Mouse (Mus musculus): ENCODE results near the gene Pomp.

Pomp gene

DNA sequence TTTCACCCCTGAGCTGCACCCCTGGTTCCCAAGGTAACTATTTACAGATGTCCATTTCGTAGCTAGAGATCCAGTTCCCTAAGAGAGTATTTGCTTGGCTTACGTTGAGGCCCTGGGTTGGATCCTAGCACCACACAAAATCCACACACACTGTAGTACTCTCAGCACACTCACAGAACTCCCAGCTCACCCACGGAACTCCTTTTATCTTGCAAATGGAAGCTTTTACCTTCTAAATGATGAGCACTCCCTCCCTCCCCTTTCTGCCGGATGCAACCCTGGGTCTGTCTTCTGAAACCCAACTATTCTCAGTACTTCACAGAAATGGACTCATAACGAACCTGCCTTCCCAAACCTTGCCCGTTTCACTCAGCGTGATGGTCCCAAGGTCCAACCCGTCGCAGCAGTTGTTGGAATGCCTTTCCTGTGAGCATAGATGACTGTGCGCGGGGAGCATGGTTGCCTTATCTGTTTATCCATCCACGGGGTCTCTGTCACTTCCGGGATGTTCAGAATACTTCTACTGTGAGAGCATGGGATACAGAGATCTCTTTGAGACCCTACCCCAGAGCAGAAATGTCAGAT lies 36.1 kb upstream of the Pomp start:
- Histone ChIP-seq H3K4me1 (replicated peaks; ENCODE audit: low read depth, low read length) (peaks cover 56% of the 10 kb centered on the region), H3K9me3 (ENCODE audit: low read length) (0 out of 2 replicates have a peak, but pooled peaks cover 2% of the 10 kb centered on the region), H3K4me3 (replicated peaks; ENCODE audit: low read length) (peak overlapping the region; percentile 43; the same call in 1 of the 2 replicates), H3K27me3 (ENCODE audit: insufficient read depth, low read length) (peaks cover 22% of the 10 kb centered on the region), H3K36me3 (ENCODE audit: insufficient read depth, low read length) (no peaks in the 10 kb centered on the region)
- no peak for TF ChIP-seq POU5F1 (IDR thresholded peaks at IDR 0.05; ENCODE audit: borderline replicate concordance, low read length)
- no peak for TF ChIP-seq NANOG (IDR thresholded peaks at IDR 0.05; ENCODE audit: borderline replicate concordance, low read length)
- TF ChIP-seq CTCF (conservative IDR thresholded peaks at IDR 0.05; ENCODE audit: low read length) = no peak

DNA sequence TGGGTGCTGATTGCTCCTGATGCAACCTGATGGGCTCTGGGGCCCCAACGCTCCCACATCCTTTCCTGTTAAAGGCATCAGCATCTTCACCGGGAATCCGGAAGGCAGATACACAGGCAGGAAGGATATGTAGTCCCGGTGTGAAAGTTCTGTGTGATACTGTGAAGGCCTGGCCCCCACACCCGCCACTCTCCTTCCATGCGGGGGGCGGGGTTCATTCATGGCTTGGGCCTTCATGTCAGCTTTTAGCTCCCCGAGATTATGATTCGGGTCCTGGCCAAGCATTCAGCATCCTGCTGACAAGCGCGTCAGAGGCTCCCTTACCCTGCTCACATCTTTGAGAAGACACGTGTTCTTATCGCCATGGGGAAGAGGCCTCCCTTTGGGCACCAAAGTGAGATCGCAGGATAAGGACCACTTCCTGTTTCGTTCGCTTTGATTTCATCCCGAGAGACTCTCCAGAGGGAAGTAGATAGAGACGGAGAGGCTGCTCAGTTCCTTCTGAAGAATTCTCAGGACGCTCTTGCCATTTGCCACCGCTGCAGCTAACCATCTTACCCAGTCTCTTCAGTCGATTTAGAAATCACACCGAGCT lies 34.8 kb upstream of the Pomp start:
- H3K4me3 ChIP-seq (replicated peaks; ENCODE audit: low read length) = peak overlapping the region; percentile 61
- H3K4me1 ChIP-seq (replicated peaks; ENCODE audit: low read depth, low read length) = peaks cover 62% of the 10 kb centered on the region
- TF ChIP-seq POU5F1 (IDR thresholded peaks at IDR 0.05; ENCODE audit: borderline replicate concordance, low read length) = no peak
- TF ChIP-seq NANOG (IDR thresholded peaks at IDR 0.05; ENCODE audit: borderline replicate concordance, low read length) = no peak
- H3K27me3 ChIP-seq (ENCODE audit: insufficient read depth, low read length) = peaks cover 22% of the 10 kb centered on the region
- no peaks in the 10 kb centered on the region for H3K36me3 ChIP-seq (ENCODE audit: insufficient read depth, low read length)
- H3K9me3 ChIP-seq (ENCODE audit: low read length) = 0 out of 2 replicates have a peak, but pooled peaks cover 2% of the 10 kb centered on the region

DNA sequence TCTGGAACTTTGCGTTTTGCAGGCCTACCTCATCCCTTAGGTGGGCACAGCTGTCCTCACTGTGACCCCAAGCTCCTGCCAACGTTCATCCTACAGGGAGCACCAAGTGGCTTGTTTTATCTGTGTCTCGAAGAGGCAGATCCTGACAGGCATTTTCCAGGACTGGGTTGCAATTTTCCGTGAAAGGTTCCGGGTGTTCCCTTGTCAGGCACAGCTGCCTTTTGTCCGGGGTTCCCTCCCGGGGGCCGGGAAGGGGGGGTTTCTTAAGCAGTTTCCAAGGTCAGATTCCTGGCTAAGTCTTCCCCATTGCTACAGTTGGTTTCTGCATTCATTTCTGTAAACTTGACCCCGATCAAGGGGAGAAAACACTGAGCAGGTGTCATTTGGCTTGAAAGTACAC lies 34.2 kb upstream of the Pomp start:
- Histone ChIP-seq H3K9me3 (ENCODE audit: low read length) (0 out of 2 replicates have a peak, but pooled peaks cover 2% of the 10 kb centered on the region), H3K4me1 (replicated peaks; ENCODE audit: low read depth, low read length) (peaks cover 62% of the 10 kb centered on the region), H3K36me3 (ENCODE audit: insufficient read depth, low read length) (no peaks in the 10 kb centered on the region), H3K27me3 (ENCODE audit: insufficient read depth, low read length) (peaks cover 22% of the 10 kb centered on the region), H3K4me3 (replicated peaks; ENCODE audit: low read length) (peak overlapping the region; percentile 61)
- TF ChIP-seq CTCF (conservative IDR thresholded peaks at IDR 0.05; ENCODE audit: low read length) (no peak), NANOG (IDR thresholded peaks at IDR 0.05; ENCODE audit: borderline replicate concordance, low read length) (no peak), POU5F1 (IDR thresholded peaks at IDR 0.05; ENCODE audit: borderline replicate concordance, low read length) (no peak)

DNA sequence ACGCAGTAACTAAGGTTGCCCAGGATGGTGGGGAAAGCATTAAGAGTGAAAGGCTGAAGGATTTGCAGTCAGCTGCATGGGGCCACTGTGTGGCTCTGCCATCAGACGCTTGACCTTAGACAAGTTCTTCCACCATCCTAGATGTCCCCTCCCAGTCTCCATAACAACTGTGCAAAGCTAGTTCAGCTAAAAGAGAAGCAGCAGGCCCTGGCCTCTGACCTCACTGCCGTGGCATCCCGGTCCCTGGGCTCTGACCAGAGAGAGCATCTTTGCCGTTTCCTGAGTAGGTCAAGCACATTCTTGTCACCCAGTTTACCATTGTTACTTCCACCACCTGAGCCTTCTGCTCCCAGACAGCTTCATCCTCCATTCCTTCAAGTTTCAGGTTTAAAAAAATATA lies 33.7 kb upstream of the Pomp start:
- no peak for TF ChIP-seq NANOG (IDR thresholded peaks at IDR 0.05; ENCODE audit: borderline replicate concordance, low read length)
- no peak for TF ChIP-seq POU5F1 (IDR thresholded peaks at IDR 0.05; ENCODE audit: borderline replicate concordance, low read length)
- no peak for TF ChIP-seq CTCF (conservative IDR thresholded peaks at IDR 0.05; ENCODE audit: low read length)
- H3K27me3 ChIP-seq (ENCODE audit: insufficient read depth, low read length) = peaks cover 22% of the 10 kb centered on the region

GRCm38 (mm10) chr5:147828846-147829245 lies 31.4 kb upstream of the Pomp start:
- TF ChIP-seq CTCF (conservative IDR thresholded peaks at IDR 0.05; ENCODE audit: low read length) (no peak), POU5F1 (IDR thresholded peaks at IDR 0.05; ENCODE audit: borderline replicate concordance, low read length) (no peak), NANOG (IDR thresholded peaks at IDR 0.05; ENCODE audit: borderline replicate concordance, low read length) (no peak)
- Histone ChIP-seq H3K4me1 (replicated peaks; ENCODE audit: low read depth, low read length) (peaks cover 62% of the 10 kb centered on the region), H3K36me3 (ENCODE audit: insufficient read depth, low read length) (no peaks in the 10 kb centered on the region), H3K9me3 (ENCODE audit: low read length) (no peaks in the 10 kb centered on the region), H3K4me3 (replicated peaks; ENCODE audit: low read length) (no peak overlapping the region), H3K27me3 (ENCODE audit: insufficient read depth, low read length) (peaks cover 25% of the 10 kb centered on the region)

More for the DNA sequence above, 33.7 kb upstream of the Pomp start:
- 0 out of 2 replicates have a peak, but pooled peaks cover 2% of the 10 kb centered on the region for H3K9me3 ChIP-seq (ENCODE audit: low read length)
- peak overlapping the region; percentile 61; the same call in 1 of the 2 replicates for H3K4me3 ChIP-seq (replicated peaks; ENCODE audit: low read length)
- peaks cover 62% of the 10 kb centered on the region for H3K4me1 ChIP-seq (replicated peaks; ENCODE audit: low read depth, low read length)
- H3K36me3 ChIP-seq (ENCODE audit: insufficient read depth, low read length) = no peaks in the 10 kb centered on the region

DNA sequence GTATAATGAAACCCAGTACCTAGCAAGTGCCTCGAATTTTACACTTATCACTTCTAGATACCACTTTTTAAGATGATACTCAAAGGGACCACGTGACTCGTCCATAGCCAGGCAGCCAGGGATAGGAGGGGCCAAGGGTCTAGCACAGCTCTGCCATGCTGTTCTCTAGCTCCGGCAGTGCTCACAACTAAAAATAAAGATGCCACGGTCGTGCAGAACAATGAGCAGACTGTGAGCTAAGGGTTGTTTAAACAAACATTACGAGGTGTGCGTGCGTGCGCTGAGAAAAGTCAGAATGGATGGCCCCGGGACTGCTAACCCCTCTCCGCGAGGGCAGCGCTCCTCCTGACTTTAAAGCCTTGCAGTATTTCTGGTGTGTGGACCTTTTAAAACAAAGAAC lies 27.4 kb upstream of the Pomp start:
- Histone ChIP-seq H3K27me3 (ENCODE audit: insufficient read depth, low read length) (peaks cover 20% of the 10 kb centered on the region; the same call in 1 of the 2 replicates), H3K4me3 (replicated peaks; ENCODE audit: low read length) (no peak overlapping the region), H3K9me3 (ENCODE audit: low read length) (no peaks in the 10 kb centered on the region), H3K36me3 (ENCODE audit: insufficient read depth, low read length) (no peaks in the 10 kb centered on the region), H3K4me1 (replicated peaks; ENCODE audit: low read depth, low read length) (peaks cover 61% of the 10 kb centered on the region)
- TF ChIP-seq CTCF (conservative IDR thresholded peaks at IDR 0.05; ENCODE audit: low read length) (no peak), POU5F1 (IDR thresholded peaks at IDR 0.05; ENCODE audit: borderline replicate concordance, low read length) (no peak), NANOG (IDR thresholded peaks at IDR 0.05; ENCODE audit: borderline replicate concordance, low read length) (no peak)

DNA sequence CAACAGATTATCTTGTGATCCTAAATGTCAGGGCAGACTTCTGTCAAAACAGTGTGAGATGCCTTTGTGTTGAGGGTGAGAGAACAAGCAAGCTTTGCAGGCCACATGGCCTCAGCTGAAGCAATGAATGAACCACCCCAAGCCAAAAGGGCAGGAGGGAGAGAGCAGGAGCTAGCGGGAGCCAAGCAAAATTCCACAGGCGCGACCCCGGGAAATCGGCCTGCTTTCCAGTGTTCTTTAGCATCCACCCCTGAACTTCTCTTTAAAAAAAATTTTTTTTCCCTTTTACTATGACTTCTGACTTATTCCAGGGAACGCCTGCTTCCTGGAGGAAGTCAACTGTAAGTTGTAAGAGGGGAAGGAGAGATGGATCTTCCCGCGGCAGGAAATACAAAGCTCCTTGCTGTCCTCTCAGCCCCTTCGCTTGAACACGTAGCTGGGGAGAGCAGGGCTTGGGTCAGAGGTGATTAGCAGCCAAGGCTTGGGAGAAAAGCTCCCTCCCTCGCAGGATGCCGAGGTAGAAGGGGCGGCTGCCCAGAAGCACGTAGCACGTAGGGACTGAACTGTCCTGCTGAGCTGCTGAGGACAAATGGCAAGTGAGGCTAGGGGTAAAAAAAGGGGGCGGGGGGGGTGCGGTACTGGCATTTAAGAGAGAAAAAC lies 25.3 kb upstream of the Pomp start:
- Histone ChIP-seq H3K9me3 (ENCODE audit: low read length) (no peaks in the 10 kb centered on the region), H3K4me3 (replicated peaks; ENCODE audit: low read length) (peak overlapping the region; percentile 49), H3K36me3 (ENCODE audit: insufficient read depth, low read length) (no peaks in the 10 kb centered on the region), H3K4me1 (replicated peaks; ENCODE audit: low read depth, low read length) (peaks cover 69% of the 10 kb centered on the region), H3K27me3 (ENCODE audit: insufficient read depth, low read length) (peaks cover 17% of the 10 kb centered on the region; the same call in 1 of the 2 replicates)
- TF ChIP-seq POU5F1 (IDR thresholded peaks at IDR 0.05; ENCODE audit: borderline replicate concordance, low read length) (no peak), CTCF (conservative IDR thresholded peaks at IDR 0.05; ENCODE audit: low read length) (no peak), NANOG (IDR thresholded peaks at IDR 0.05; ENCODE audit: borderline replicate concordance, low read length) (no peak)

DNA sequence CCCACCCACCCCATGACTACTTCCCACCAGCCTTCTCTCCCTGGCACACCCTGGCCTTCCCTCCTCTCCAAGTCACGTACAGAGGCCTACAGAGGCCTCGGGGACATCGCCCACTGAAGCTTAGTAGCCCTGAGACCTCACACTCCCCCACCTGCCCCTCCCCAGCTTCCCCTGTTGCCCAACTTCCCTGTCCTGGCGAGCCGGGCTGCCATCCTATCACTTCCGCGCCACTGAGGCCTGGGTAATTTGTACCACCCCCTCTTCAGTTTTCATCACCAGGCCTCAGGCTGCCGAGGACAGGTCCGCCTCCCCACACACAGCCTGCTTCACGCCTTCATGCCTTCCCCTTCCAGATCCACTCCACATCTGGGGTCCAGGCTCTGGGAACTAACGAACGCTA lies 20.8 kb upstream of the Pomp start:
- Histone ChIP-seq H3K36me3 (ENCODE audit: insufficient read depth, low read length) (no peaks in the 10 kb centered on the region), H3K4me1 (replicated peaks; ENCODE audit: low read depth, low read length) (peaks cover 76% of the 10 kb centered on the region), H3K27me3 (ENCODE audit: insufficient read depth, low read length) (peaks cover 12% of the 10 kb centered on the region; the same call in 1 of the 2 replicates), H3K9me3 (ENCODE audit: low read length) (no peaks in the 10 kb centered on the region), H3K4me3 (replicated peaks; ENCODE audit: low read length) (peak overlapping the region; percentile 54)
- TF ChIP-seq POU5F1 (IDR thresholded peaks at IDR 0.05; ENCODE audit: borderline replicate concordance, low read length) (no peak), NANOG (IDR thresholded peaks at IDR 0.05; ENCODE audit: borderline replicate concordance, low read length) (no peak), CTCF (conservative IDR thresholded peaks at IDR 0.05; ENCODE audit: low read length) (no peak)

All from E14TG2a.4 (cell line).